Mouse (Mus musculus) limb, embryonic 14.5 days (tissue): ENCODE results near the gene Sorcs2. TPM values are rescaled to one million over a fixed set of nuclear protein-coding genes. Genes with fewer than 3 reads are reported as not detected.

Source experiments
- ATAC-seq: fragments of 200-750 bp; cut with Nextera tagmentation; 2 replicates; pipeline ENCODE4 v1.8.0; 2017; ENCODE audit warnings: low read depth, moderate number of reproducible peaks, moderate TSS enrichment; ENCODE audit not compliant: low FRiP score
- DNase-seq: peaks from one replicate; pipeline ENCODE4 v3.0.0-alpha.2; 2015; ENCODE audit warnings: low spot score
- H3K27ac ChIP-seq: fragments of 300-500 bp; sonication (generic); replicated peaks from 2 replicates; pipeline ENCODE4 v1.5.1; 2014; ENCODE audit warnings: low read depth, mild to moderate bottlenecking, low read length, moderate library complexity, mixed read lengths
- H3K27me3 ChIP-seq: fragments of 300-500 bp; sonication (generic); 2 replicates; pipeline ENCODE4 v1.6.1; 2014; ENCODE audit warnings: low read length, mixed read lengths; ENCODE audit not compliant: control insufficient read depth, insufficient read depth
- H3K36me3 ChIP-seq: fragments of 300-500 bp; sonication (generic); 2 replicates; pipeline ENCODE4 v1.6.1; 2014; ENCODE audit warnings: mild to moderate bottlenecking, low read length, moderate library complexity, mixed read lengths; ENCODE audit not compliant: control insufficient read depth, insufficient read depth
- H3K4me1 ChIP-seq: fragments of 300-500 bp; sonication (generic); 2 replicates; pipeline ENCODE4 v1.6.1; 2014; ENCODE audit warnings: antibody characterized with exemption, low read length, mixed read lengths; ENCODE audit not compliant: control insufficient read depth, insufficient read depth
- H3K4me2 ChIP-seq: fragments of 300-500 bp; sonication (generic); replicated peaks from 2 replicates; pipeline ENCODE4 v1.6.1; 2014; ENCODE audit warnings: low read depth, mild to moderate bottlenecking, low read length, moderate library complexity; ENCODE audit not compliant: severe bottlenecking
- H3K4me3 ChIP-seq: fragments of 300-500 bp; sonication (generic); replicated peaks from 2 replicates; pipeline ENCODE4 v1.5.1; 2014; ENCODE audit warnings: low read length
- H3K9ac ChIP-seq: fragments of 300-500 bp; sonication (generic); 2 replicates; pipeline ENCODE4 v1.6.1; 2014; ENCODE audit warnings: mild to moderate bottlenecking, low read depth, low read length, moderate library complexity; ENCODE audit not compliant: severe bottlenecking
- H3K9me3 ChIP-seq: fragments of 300-500 bp; sonication (generic); 2 replicates; pipeline ENCODE4 v1.6.1; 2016; ENCODE audit warnings: low read length; ENCODE audit not compliant: control insufficient read depth
- POLR2A ChIP-seq: fragments of 200-500 bp; IDR thresholded peaks from 2 replicates; pipeline ENCODE4 v1.8.0; 2012; ENCODE audit warnings: inconsistent platforms, mild to moderate bottlenecking, moderate library complexity, borderline replicate concordance; ENCODE audit not compliant: insufficient read depth, insufficient read length; ENCODE audit errors: extremely low read depth
- WGBS: fragments of 180-500 bp; shearing (Covaris S2); extraction: QIAGEN DNeasy Blood & Tissue Kit; methylation state at CpG from one replicate; pipeline ENCODE4 v1.1.7; 2014; 5-methylcytosine and 5-hydroxymethylcytosine counted together
- polyA plus RNA-seq, 2 experiments: library from polyadenylated mRNA; depleted of rRNA in 1 of 2; stranded (reverse) in 1 of 2; unstranded in 1 of 2; fragments of >200 nt; fragmentation: Nextera tagmentation in 1 of 2; extraction: Ambion mirVana in 1 of 2; gene quantifications; 2 replicates each; pipeline versions ENCODE4 v1.2.1 to v1.2.3; 2012 to 2014

The Sorcs2 gene
- polyA plus RNA-seq, 2 experiments: 25.4 to 34.4 TPM

GRCm38 (mm10) chr5:35988085-35988484 lies 409.9 kb downstream of the Sorcs2 start:
- Histone ChIP-seq H3K4me1 (no peaks in the 10 kb centered on the region), H3K4me2 (no peak overlapping the region), H3K9ac (no peak overlapping the region), H3K36me3 (peaks cover 86% of the 10 kb centered on the region), H3K27me3 (no peaks in the 10 kb centered on the region), H3K9me3 (no peaks in the 10 kb centered on the region), H3K27ac (no peak overlapping the region), H3K4me3 (no peak overlapping the region)
- WGBS: 94% methylated on average over 8 of the region's 8 CpGs
- ATAC-seq: no peak
- no peak for DNase-seq
- TF ChIP-seq POLR2A: no peak

GRCm38 (mm10) chr5:35985611-35986010 lies 412.3 kb downstream of the Sorcs2 start:
- ATAC-seq: no peak
- TF ChIP-seq POLR2A: no peak
- Histone ChIP-seq H3K27me3 (no peaks in the 10 kb centered on the region), H3K4me2 (no peak overlapping the region), H3K4me1 (peaks cover 3% of the 10 kb centered on the region; the same call in 1 of the 2 replicates), H3K9me3 (no peaks in the 10 kb centered on the region), H3K27ac (no peak overlapping the region), H3K4me3 (no peak overlapping the region), H3K9ac (no peak overlapping the region), H3K36me3 (peaks cover 72% of the 10 kb centered on the region)
- WGBS: 83% methylated on average over 8 of the region's 8 CpGs
- DNase-seq: no peak

DNA sequence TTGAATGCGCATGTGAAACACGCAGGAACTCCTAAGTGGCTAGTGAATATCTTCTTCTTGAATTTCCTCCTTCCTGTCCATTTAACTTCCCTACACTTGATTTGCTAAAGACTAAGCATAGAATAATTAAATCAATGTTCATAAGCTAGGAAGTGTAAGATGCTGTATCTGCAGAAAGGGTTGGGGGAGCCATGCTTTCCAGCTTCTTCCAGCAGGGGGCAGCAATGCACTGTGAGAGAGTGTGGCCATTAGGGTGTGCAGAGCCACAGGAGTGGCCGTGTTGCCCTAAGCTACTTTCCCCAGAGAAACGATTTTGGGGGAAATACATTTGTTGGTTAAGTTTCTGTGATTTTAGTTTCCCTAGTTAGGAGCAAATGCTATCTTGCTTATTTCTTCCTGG lies 416.0 kb downstream of the Sorcs2 start:
- Histone ChIP-seq H3K27me3 (no peaks in the 10 kb centered on the region), H3K9me3 (no peaks in the 10 kb centered on the region), H3K4me2 (no peak overlapping the region), H3K4me1 (peaks cover 3% of the 10 kb centered on the region; the same call in 1 of the 2 replicates), H3K4me3 (no peak overlapping the region), H3K36me3 (peaks cover 59% of the 10 kb centered on the region), H3K9ac (no peak overlapping the region), H3K27ac (no peak overlapping the region)
- WGBS: 44% methylated on average over 4 of the region's 4 CpGs
- DNase-seq (peak; percentile 69), ATAC-seq (no peak)
- no peak for TF ChIP-seq POLR2A

- Histone ChIP-seq H3K27ac (no peak overlapping the region), H3K36me3 (peaks cover 59% of the 10 kb centered on the region), H3K9ac (no peak overlapping the region), H3K9me3 (no peaks in the 10 kb centered on the region), H3K27me3 (no peaks in the 10 kb centered on the region), H3K4me1 (peaks cover 3% of the 10 kb centered on the region; the same call in 1 of the 2 replicates), H3K4me2 (no peak overlapping the region), H3K4me3 (no peak overlapping the region)
- peak; percentile 47 for DNase-seq
- 70% methylated on average over 5 of the region's 5 CpGs for WGBS
- TF ChIP-seq POLR2A: no peak
- ATAC-seq: no peak
These were observed 416.6 kb downstream of the Sorcs2 start for GRCm38 (mm10) chr5:35981341-35981740.

GRCm38 (mm10) chr5:35980542-35980941 lies 417.4 kb downstream of the Sorcs2 start:
- no peak overlapping the region for H3K4me3 ChIP-seq
- H3K27me3 ChIP-seq: no peaks in the 10 kb centered on the region
- H3K4me2 ChIP-seq: no peak overlapping the region; the same call in 1 of the 2 replicates
- ATAC-seq (no peak), DNase-seq (peak; percentile 65)
- no peak overlapping the region for H3K9ac ChIP-seq
- H3K36me3 ChIP-seq: peaks cover 56% of the 10 kb centered on the region
- no peaks in the 10 kb centered on the region for H3K9me3 ChIP-seq
- H3K27ac ChIP-seq: peak overlapping the region; percentile 45
- WGBS: 31% methylated on average over 5 of the region's 5 CpGs
- no peak for TF ChIP-seq POLR2A
- peaks cover 3% of the 10 kb centered on the region; the same call in 1 of the 2 replicates for H3K4me1 ChIP-seq

GRCm38 (mm10) chr5:35975681-35976080 lies 422.3 kb downstream of the Sorcs2 start:
- Histone ChIP-seq H3K4me3 (no peak overlapping the region), H3K27ac (no peak overlapping the region), H3K36me3 (peaks cover 60% of the 10 kb centered on the region), H3K4me1 (peaks cover 11% of the 10 kb centered on the region), H3K9ac (no peak overlapping the region), H3K4me2 (no peak overlapping the region), H3K27me3 (no peaks in the 10 kb centered on the region), H3K9me3 (no peaks in the 10 kb centered on the region)
- peak; percentile 63; the same call in 1 of the 2 replicates for ATAC-seq
- WGBS: 18% methylated on average over 5 of the region's 5 CpGs
- no peak for TF ChIP-seq POLR2A
- peak; percentile 68 for DNase-seq
